Mouse (Mus musculus) C2C12 (cell line): ENCODE data around the gene Asprv1. TPM values are rescaled to one million over a fixed set of nuclear protein-coding genes. Genes with fewer than 3 reads are reported as not detected.

Source experiments
- H3K27me3 ChIP-seq: one replicate; pipeline ENCODE4 v1.6.1; 2011; ENCODE audit not compliant: control insufficient read depth, insufficient read depth, insufficient read length
- H3K36me3 ChIP-seq: one replicate; pipeline ENCODE4 v1.6.1; 2011; ENCODE audit not compliant: control insufficient read depth, insufficient read depth
- H3K4me3 ChIP-seq: one replicate; pipeline ENCODE4 v1.5.1; 2011; ENCODE audit warnings: mild to moderate bottlenecking, control low read depth; ENCODE audit not compliant: poor library complexity, insufficient read depth, severe bottlenecking
- H3K79me2 ChIP-seq: one replicate; pipeline ENCODE4 v1.6.1; 2011; ENCODE audit not compliant: control insufficient read depth, insufficient read depth
- H3K79me3 ChIP-seq: one replicate; pipeline ENCODE4 v1.6.1; 2011; ENCODE audit warnings: low read depth, control low read depth
- H3ac ChIP-seq: one replicate; pipeline ENCODE3; 2011; ENCODE audit warnings: low read depth; ENCODE audit not compliant: control insufficient read depth, insufficient read length
- CEBPB ChIP-seq: IDR thresholded peaks from one replicate; pipeline ENCODE4 v1.6.1; 2011; ENCODE audit warnings: low read depth, mild to moderate bottlenecking, control low read depth, moderate library complexity
- CTCF ChIP-seq: IDR thresholded peaks from one replicate; pipeline ENCODE4 v1.5.1; 2011; ENCODE audit not compliant: control insufficient read depth, insufficient read depth, insufficient read length
- FOSL1 ChIP-seq: IDR thresholded peaks from one replicate; pipeline ENCODE4 v1.8.0; 2011; ENCODE audit warnings: mild to moderate bottlenecking, low read length; ENCODE audit not compliant: poor library complexity, insufficient read depth, severe bottlenecking
- MAX ChIP-seq: IDR thresholded peaks from one replicate; pipeline ENCODE4 v1.6.1; 2011; ENCODE audit warnings: mild to moderate bottlenecking, control low read depth
- MYOD1 ChIP-seq: IDR thresholded peaks from one replicate; pipeline ENCODE4 v1.6.1; 2011; ENCODE audit warnings: low read depth; ENCODE audit not compliant: control insufficient read depth, insufficient read length
- MYOG ChIP-seq: IDR thresholded peaks from one replicate; pipeline ENCODE4 v1.6.1; 2011; ENCODE audit not compliant: control insufficient read depth, insufficient read length; ENCODE audit errors: extremely low read depth
- USF1 ChIP-seq: IDR thresholded peaks from one replicate; pipeline ENCODE4 v1.6.1; 2011; ENCODE audit warnings: low read depth, mild to moderate bottlenecking, control low read depth, moderate library complexity
- long read RNA-seq, 2 experiments: library from polyadenylated mRNA; unstranded; transcript quantifications; one replicate each; pipeline ENCODE4 v2.0.0; 2019 to 2020
- polyA plus RNA-seq: library from polyadenylated mRNA; unstranded; fragments of >200 nt; fragmentation: generic; extraction: Trizol; gene quantifications from one replicate; pipeline ENCODE4 v1.2.1, GENCODE M21; 2012; ENCODE audit warnings: missing spikeins

The Asprv1 gene
- 0.04 TPM for polyA plus RNA-seq
- long read RNA-seq, experiment 1: 0 reads
- long read RNA-seq, experiment 2: 0 reads

GRCm38 (mm10) chr6:86627946-86628345 lies at the start of gene Asprv1:
Asprv1 (plus strand) TSS chr6:86628164.
- no peaks in the 10 kb centered on the region for H3K79me3 ChIP-seq
- H3ac ChIP-seq: no peak within 1 kb of the TSS
- no peak within 1 kb of the TSS for H3K4me3 ChIP-seq
- H3K36me3 ChIP-seq: no peaks in the 10 kb centered on the region
- TF ChIP-seq FOSL1: no peak
- peaks cover 28% of the 10 kb centered on the region for H3K27me3 ChIP-seq
- H3K79me2 ChIP-seq: no peaks in the 10 kb centered on the region

- no peak for TF ChIP-seq MYOD1
- no peak for TF ChIP-seq MAX
- no peak for TF ChIP-seq CTCF
- no peak for TF ChIP-seq FOSL1
- TF ChIP-seq USF1: no peak
- TF ChIP-seq CEBPB: no peak
- TF ChIP-seq MYOG: no peak
- H3K36me3 ChIP-seq: no peaks in the 10 kb centered on the region
- H3K79me3 ChIP-seq: no peaks in the 10 kb centered on the region
- H3K27me3 ChIP-seq: no peaks in the 10 kb centered on the region
- no peak overlapping the region for H3ac ChIP-seq
- no peaks in the 10 kb centered on the region for H3K79me2 ChIP-seq
- H3K4me3 ChIP-seq: no peak overlapping the region
Measured at GRCm38 (mm10) chr6:86578396-86578795, 49.6 kb upstream of the Asprv1 start.

- Histone ChIP-seq H3K27me3 (no peaks in the 10 kb centered on the region), H3K36me3 (no peaks in the 10 kb centered on the region), H3K79me3 (no peaks in the 10 kb centered on the region), H3K4me3 (no peak overlapping the region), H3ac (no peak overlapping the region), H3K79me2 (no peaks in the 10 kb centered on the region)
- no peak for TF ChIP-seq CEBPB
- no peak for TF ChIP-seq MYOG
- no peak for TF ChIP-seq USF1
- TF ChIP-seq MAX: no peak
- TF ChIP-seq MYOD1: no peak
- TF ChIP-seq CTCF: no peak
- no peak for TF ChIP-seq FOSL1
Measured at GRCm38 (mm10) chr6:86579066-86579784, 48.7 kb upstream of the Asprv1 start.

GRCm38 (mm10) chr6:86579926-86580325 lies 48.0 kb upstream of the Asprv1 start:
- TF ChIP-seq MYOD1 (no peak), FOSL1 (no peak), CTCF (no peak), MYOG (no peak), USF1 (no peak), MAX (no peak), CEBPB (no peak)
- Histone ChIP-seq H3K79me3 (no peaks in the 10 kb centered on the region), H3K4me3 (no peak overlapping the region), H3K27me3 (no peaks in the 10 kb centered on the region), H3ac (no peak overlapping the region), H3K79me2 (no peaks in the 10 kb centered on the region), H3K36me3 (no peaks in the 10 kb centered on the region)

GRCm38 (mm10) chr6:86583141-86583540 lies 44.8 kb upstream of the Asprv1 start:
- Histone ChIP-seq H3K79me3 (no peaks in the 10 kb centered on the region), H3K36me3 (no peaks in the 10 kb centered on the region), H3K27me3 (no peaks in the 10 kb centered on the region), H3K79me2 (no peaks in the 10 kb centered on the region), H3ac (no peak overlapping the region), H3K4me3 (no peak overlapping the region)
- TF ChIP-seq CTCF (no peak), MYOD1 (no peak), USF1 (no peak), MAX (no peak), MYOG (no peak), FOSL1 (no peak), CEBPB (no peak)

- no peaks in the 10 kb centered on the region for H3K27me3 ChIP-seq
- H3K79me2 ChIP-seq: no peaks in the 10 kb centered on the region
- no peaks in the 10 kb centered on the region for H3K79me3 ChIP-seq
- no peak for TF ChIP-seq MYOD1
- TF ChIP-seq CTCF: no peak
- no peak overlapping the region for H3K4me3 ChIP-seq
- no peak overlapping the region for H3ac ChIP-seq
- no peaks in the 10 kb centered on the region for H3K36me3 ChIP-seq
Measured at GRCm38 (mm10) chr6:86583601-86584215, 44.3 kb upstream of the Asprv1 start.
